Mouse (Mus musculus): ENCODE measurements at regions not wholly inside any gene's neighbourhood (a gene's known extent, or its start where the extent isn't known, plus 50 kb on each side); places are given as distances from the start of the nearest gene placed in this dataset.

- TF ChIP-seq POLR2A (IDR thresholded peaks at IDR 0.05; ENCODE audit: insufficient read depth, low read depth, low read length) (no peak), CTCF (IDR thresholded peaks at IDR 0.05; ENCODE audit: insufficient read depth, low read depth, low read length) (no peak)
- 79% methylated on average over 4 of the region's 4 CpGs for WGBS
- no peaks in the 10 kb centered on the region for H3K4me1 ChIP-seq (ENCODE audit: control insufficient read depth, insufficient read depth, low read length)
- H3K4me3 ChIP-seq (ENCODE audit: insufficient read depth, low read depth, low read length) = no peak overlapping the region
- no peak overlapping the region for H3K27ac ChIP-seq (ENCODE audit: insufficient read depth, low read depth, low read length)
These were observed 106.3 kb upstream of the Nr2f2 start for GRCm38 (mm10) chr7:70472786-70473185.

- TF ChIP-seq POLR2A (IDR thresholded peaks at IDR 0.05; ENCODE audit: insufficient read depth, low read depth, low read length) (no peak), CTCF (IDR thresholded peaks at IDR 0.05; ENCODE audit: insufficient read depth, low read depth, low read length) (no peak)
- no peaks in the 10 kb centered on the region for H3K4me1 ChIP-seq (ENCODE audit: control insufficient read depth, insufficient read depth, low read length)
- H3K27ac ChIP-seq (ENCODE audit: insufficient read depth, low read depth, low read length) = no peak overlapping the region
- no peak overlapping the region for H3K4me3 ChIP-seq (ENCODE audit: insufficient read depth, low read depth, low read length)
- WGBS = 88% methylated on average over 2 of the region's 2 CpGs
These were observed 104.0 kb upstream of the Nr2f2 start for GRCm38 (mm10) chr7:70470557-70470956.

DNA sequence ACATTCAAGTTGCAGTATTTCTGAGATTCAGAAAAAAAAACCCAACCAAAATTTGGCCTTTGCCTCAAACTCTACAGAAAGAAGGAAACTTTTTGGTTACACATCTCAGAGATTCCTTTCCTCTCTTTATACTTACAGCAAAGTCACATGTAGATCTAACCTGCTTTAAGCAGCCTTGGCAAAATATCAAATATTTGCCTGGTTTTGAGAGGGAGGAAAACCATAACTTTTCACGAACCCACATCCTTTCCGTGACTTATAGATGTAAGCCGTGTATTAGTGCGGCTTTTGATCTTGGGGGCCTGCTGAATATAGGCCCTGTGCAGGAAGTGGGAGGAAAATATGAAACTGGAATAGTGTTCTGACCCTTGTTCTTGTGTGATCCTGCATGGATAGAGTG, 95.6 kb upstream of the Nr2f2 start:
- WGBS = 88% methylated on average over 4 of the region's 4 CpGs
- Histone ChIP-seq H3K4me1 (ENCODE audit: control insufficient read depth, insufficient read depth, low read length) (no peaks in the 10 kb centered on the region), H3K27ac (ENCODE audit: insufficient read depth, low read depth, low read length) (no peak overlapping the region), H3K4me3 (ENCODE audit: insufficient read depth, low read depth, low read length) (no peak overlapping the region)
- TF ChIP-seq POLR2A (IDR thresholded peaks at IDR 0.05; ENCODE audit: insufficient read depth, low read depth, low read length) (no peak), CTCF (IDR thresholded peaks at IDR 0.05; ENCODE audit: insufficient read depth, low read depth, low read length) (no peak)

GRCm38 (mm10) chr7:70454525-70454924, 88.0 kb upstream of the Nr2f2 start:
- H3K27ac ChIP-seq (ENCODE audit: insufficient read depth, low read depth, low read length) = no peak overlapping the region
- no peak overlapping the region for H3K4me3 ChIP-seq (ENCODE audit: insufficient read depth, low read depth, low read length)
- no peaks in the 10 kb centered on the region for H3K4me1 ChIP-seq (ENCODE audit: control insufficient read depth, insufficient read depth, low read length)
- WGBS = 74% methylated on average over 1 of the region's 1 CpGs
- TF ChIP-seq CTCF (IDR thresholded peaks at IDR 0.05; ENCODE audit: insufficient read depth, low read depth, low read length) = no peak
- TF ChIP-seq POLR2A (IDR thresholded peaks at IDR 0.05; ENCODE audit: insufficient read depth, low read depth, low read length) = no peak

DNA sequence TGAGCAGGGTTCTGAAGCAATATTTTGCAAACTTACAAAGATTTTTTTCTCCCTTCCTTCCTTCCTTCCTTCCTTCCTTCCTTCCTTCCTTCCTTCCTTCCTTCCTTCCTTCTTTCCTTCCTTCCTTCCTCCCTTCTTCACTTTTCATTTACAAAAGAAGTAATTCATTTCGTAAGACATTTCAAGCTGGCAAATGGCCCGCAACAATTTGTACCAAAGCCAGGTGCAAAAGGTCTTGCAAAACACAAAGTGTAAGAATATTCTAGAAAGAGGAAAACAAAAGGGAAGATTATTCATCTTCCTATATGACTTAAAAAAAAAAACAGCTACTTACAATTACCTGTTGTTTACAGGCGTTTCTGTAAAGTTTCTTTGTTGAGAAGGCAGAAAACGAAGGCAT, 86.3 kb upstream of the Nr2f2 start:
- Histone ChIP-seq H3K4me3 (ENCODE audit: insufficient read depth, low read depth, low read length) (no peak overlapping the region), H3K27ac (ENCODE audit: insufficient read depth, low read depth, low read length) (no peak overlapping the region), H3K4me1 (ENCODE audit: control insufficient read depth, insufficient read depth, low read length) (no peaks in the 10 kb centered on the region)
- TF ChIP-seq CTCF (IDR thresholded peaks at IDR 0.05; ENCODE audit: insufficient read depth, low read depth, low read length) (no peak), POLR2A (IDR thresholded peaks at IDR 0.05; ENCODE audit: insufficient read depth, low read depth, low read length) (no peak)
- WGBS = 57% methylated on average over 4 of the region's 4 CpGs

DNA sequence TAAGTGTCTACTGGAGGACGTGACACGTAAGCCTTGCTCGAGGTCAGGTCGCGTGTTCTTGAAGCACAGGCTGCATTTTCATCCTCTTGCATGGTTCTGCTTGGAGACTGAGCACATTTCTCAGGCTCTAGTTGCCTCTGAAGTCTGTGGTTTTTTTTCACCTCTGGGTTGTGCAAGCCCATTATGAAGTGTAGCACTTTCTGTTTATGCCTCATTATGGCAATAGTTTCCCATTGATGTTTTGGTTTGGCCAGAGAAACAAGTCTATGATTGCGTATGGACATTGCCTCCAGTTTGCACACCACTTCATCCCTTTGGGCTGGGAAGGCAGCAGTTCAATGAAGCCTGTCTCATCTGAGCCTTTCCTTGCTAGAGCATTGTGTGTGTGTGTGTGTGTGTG, 72.4 kb upstream of the Nr2f2 start:
- Histone ChIP-seq H3K4me3 (ENCODE audit: insufficient read depth, low read depth, low read length) (no peak overlapping the region), H3K27ac (ENCODE audit: insufficient read depth, low read depth, low read length) (no peak overlapping the region), H3K4me1 (ENCODE audit: control insufficient read depth, insufficient read depth, low read length) (no peaks in the 10 kb centered on the region)
- TF ChIP-seq POLR2A (IDR thresholded peaks at IDR 0.05; ENCODE audit: insufficient read depth, low read depth, low read length) (no peak), CTCF (IDR thresholded peaks at IDR 0.05; ENCODE audit: insufficient read depth, low read depth, low read length) (no peak)
- 97% methylated on average over 6 of the region's 6 CpGs for WGBS

DNA sequence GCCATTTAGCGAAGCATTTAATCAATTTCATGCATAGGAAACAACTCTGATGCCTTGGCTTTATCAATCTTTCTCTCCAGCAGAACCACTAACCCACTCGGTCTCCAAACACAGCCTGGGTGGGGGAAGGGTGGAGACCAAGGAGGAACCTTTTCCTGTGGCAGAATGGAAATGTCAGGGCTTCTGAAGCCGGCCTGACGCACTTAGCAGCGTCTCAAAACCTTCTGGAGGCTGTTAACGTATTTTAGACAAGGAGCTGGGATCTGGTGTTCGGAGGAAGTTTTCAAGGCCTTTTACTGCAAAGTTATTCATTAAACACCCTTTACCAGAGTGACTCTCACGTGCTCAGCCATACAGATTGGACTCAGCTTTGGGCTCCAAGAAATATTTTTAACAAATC, 67.3 kb upstream of the Nr2f2 start:
- TF ChIP-seq CTCF (IDR thresholded peaks at IDR 0.05; ENCODE audit: insufficient read depth, low read depth, low read length) (no peak), POLR2A (IDR thresholded peaks at IDR 0.05; ENCODE audit: insufficient read depth, low read depth, low read length) (no peak)
- Histone ChIP-seq H3K4me1 (ENCODE audit: control insufficient read depth, insufficient read depth, low read length) (no peaks in the 10 kb centered on the region), H3K27ac (ENCODE audit: insufficient read depth, low read depth, low read length) (no peak overlapping the region), H3K4me3 (ENCODE audit: insufficient read depth, low read depth, low read length) (no peak overlapping the region)
- WGBS = 70% methylated on average over 8 of the region's 8 CpGs

- TF ChIP-seq POLR2A (IDR thresholded peaks at IDR 0.05; ENCODE audit: insufficient read depth, low read depth, low read length) (no peak), CTCF (IDR thresholded peaks at IDR 0.05; ENCODE audit: insufficient read depth, low read depth, low read length) (no peak)
- Histone ChIP-seq H3K27ac (ENCODE audit: insufficient read depth, low read depth, low read length) (no peak overlapping the region), H3K4me1 (ENCODE audit: control insufficient read depth, insufficient read depth, low read length) (no peaks in the 10 kb centered on the region), H3K4me3 (ENCODE audit: insufficient read depth, low read depth, low read length) (no peak overlapping the region)
- WGBS = 89% methylated on average over 6 of the region's 6 CpGs
These were observed 66.8 kb upstream of the Nr2f2 start for GRCm38 (mm10) chr7:70433358-70433757.

GRCm38 (mm10) chr7:70431712-70432111, 65.2 kb upstream of the Nr2f2 start:
- 82% methylated on average over 2 of the region's 2 CpGs for WGBS
- TF ChIP-seq POLR2A (IDR thresholded peaks at IDR 0.05; ENCODE audit: insufficient read depth, low read depth, low read length) (no peak), CTCF (IDR thresholded peaks at IDR 0.05; ENCODE audit: insufficient read depth, low read depth, low read length) (no peak)
- H3K4me1 ChIP-seq (ENCODE audit: control insufficient read depth, insufficient read depth, low read length) = no peaks in the 10 kb centered on the region
- H3K27ac ChIP-seq (ENCODE audit: insufficient read depth, low read depth, low read length) = no peak overlapping the region
- no peak overlapping the region for H3K4me3 ChIP-seq (ENCODE audit: insufficient read depth, low read depth, low read length)

DNA sequence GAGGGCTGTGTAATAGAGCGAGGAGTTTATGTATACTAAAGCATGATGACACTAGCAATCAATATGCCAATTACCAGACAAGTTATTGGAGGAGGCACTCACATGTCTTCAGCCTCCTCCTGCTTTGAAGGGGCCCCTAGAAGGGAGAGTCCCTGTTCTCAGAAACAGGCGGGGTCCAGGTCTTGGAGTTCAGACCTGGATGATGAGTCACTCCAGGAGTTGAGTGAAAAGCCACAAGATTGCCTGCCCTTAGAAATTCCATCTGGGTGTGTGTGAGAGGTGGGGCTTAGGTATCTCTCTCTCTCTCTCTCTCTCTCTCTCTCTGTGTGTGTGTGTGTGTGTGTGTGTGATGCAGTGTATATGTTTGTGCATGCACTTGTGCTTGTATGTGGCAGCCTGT, 62.8 kb upstream of the Nr2f2 start:
- H3K27ac ChIP-seq (ENCODE audit: insufficient read depth, low read depth, low read length) = no peak overlapping the region
- no peaks in the 10 kb centered on the region for H3K4me1 ChIP-seq (ENCODE audit: control insufficient read depth, insufficient read depth, low read length)
- H3K4me3 ChIP-seq (ENCODE audit: insufficient read depth, low read depth, low read length) = no peak overlapping the region
- TF ChIP-seq POLR2A (IDR thresholded peaks at IDR 0.05; ENCODE audit: insufficient read depth, low read depth, low read length) = no peak
- TF ChIP-seq CTCF (IDR thresholded peaks at IDR 0.05; ENCODE audit: insufficient read depth, low read depth, low read length) = no peak
- WGBS = 69% methylated on average over 2 of the region's 2 CpGs
